ENCODE assay signal across 11 mouse cellular contexts in genomic region chr3:84324478-84324877, GRCm38 (mm10). TPM values are rescaled to one million over a fixed set of nuclear protein-coding genes. Genes with fewer than 3 reads are reported as not detected.
A peak's percentile ranks its signal among the peaks of the same experiment; 100 is the strongest.
DNase-seq lines count a peak whose midpoint lies in the region; ATAC-seq and TF ChIP-seq lines count a peak whose summit lies in the region.
"Had no signal": no experiment of that assay in that cellular context is flagged by ENCODE, and none has a peak within 500 bp of the region (broad histone marks: within the 10 kb centered on the region; RNA-seq: fewer than 3 reads in every experiment).

No protein-coding gene starts in this region.

- no peaks in the 10 kb centered on the region for H3K9me3 ChIP-seq in heart, embryonic 11.5 days (replicated peaks; ENCODE audit: control insufficient read depth, low read length)
- H3K9me3 ChIP-seq in limb, embryonic 10.5 days (replicated peaks): no peaks in the 10 kb centered on the region

- no peak for TF ChIP-seq CTCF in heart, adult 2 months (IDR thresholded peaks at IDR 0.05)

- no peak overlapping the region for H3K9ac ChIP-seq in heart, embryonic 11.5 days (ENCODE audit: low read depth, low read length)
- H3K9ac ChIP-seq in heart, adult 2 months (ENCODE audit: low read depth, low read length): no peak overlapping the region

- no peaks in the 10 kb centered on the region for H3K27me3 ChIP-seq in heart, embryonic 11.5 days (ENCODE audit: control insufficient read depth, insufficient read depth, low read length)
- H3K27me3 ChIP-seq in heart, adult 2 months (ENCODE audit: control insufficient read depth, insufficient read depth, low read length): no peaks in the 10 kb centered on the region
- no peaks in the 10 kb centered on the region for H3K27me3 ChIP-seq in limb, embryonic 10.5 days (ENCODE audit: low read depth, poor library complexity, severe bottlenecking)

- no peak overlapping the region for H3K4me3 ChIP-seq in heart, embryonic 11.5 days (ENCODE audit: low read depth, low read length)
- H3K4me3 ChIP-seq in heart, adult 2 months: no peak overlapping the region
- no peak overlapping the region for H3K4me3 ChIP-seq in limb, embryonic 10.5 days

- TF ChIP-seq EP300 in heart, adult 2 months (IDR thresholded peaks at IDR 0.05; ENCODE audit: insufficient read depth, low read depth, low read length): no peak

- H3K4me1 ChIP-seq in heart, embryonic 11.5 days (ENCODE audit: control insufficient read depth, insufficient read depth, low read length): peaks cover 9% of the 10 kb centered on the region; the same call in 1 of the 2 replicates
- no peaks in the 10 kb centered on the region; the same call in 1 of the 2 replicates for H3K4me1 ChIP-seq in heart, adult 2 months (ENCODE audit: control insufficient read depth, insufficient read depth, low read length)
- peaks cover 15% of the 10 kb centered on the region for H3K4me1 ChIP-seq in limb, embryonic 10.5 days

- no peak for TF ChIP-seq POLR2A in heart, adult 2 months (IDR thresholded peaks at IDR 0.05; ENCODE audit: insufficient read depth, low read depth, low read length)

- 32% methylated on average over 3 of the region's 3 CpGs for WGBS in heart, embryonic 11.5 days (ENCODE audit: insufficient replicate concordance)
- WGBS in heart, adult 2 months: 29% methylated on average over 3 of the region's 3 CpGs
- 34% methylated on average over 3 of the region's 3 CpGs for WGBS in limb, embryonic 10.5 days

- H3K36me3 ChIP-seq in heart, embryonic 11.5 days (ENCODE audit: control insufficient read depth, insufficient read depth, low read length): no peaks in the 10 kb centered on the region
- no peaks in the 10 kb centered on the region for H3K36me3 ChIP-seq in heart, adult 2 months (ENCODE audit: control insufficient read depth, insufficient read depth, low read length)
- H3K36me3 ChIP-seq in limb, embryonic 10.5 days: no peaks in the 10 kb centered on the region

- no peak for ATAC-seq in heart, embryonic 11.5 days (replicated peaks; ENCODE audit: insufficient number of reproducible peaks, low FRiP score, low TSS enrichment)

- intact Hi-C loops in heart, adult 2 months (cut with DNase I): no loop called here

- H3K79me2 ChIP-seq in heart, adult 2 months (replicated peaks; ENCODE audit: control insufficient read depth, insufficient read depth, low read length): no peaks in the 10 kb centered on the region

- H3K4me2 ChIP-seq in heart, embryonic 11.5 days: peak overlapping the region; percentile 10; the same call in 1 of the 2 replicates

- no peak for DNase-seq in heart, adult 2 months
- peak; percentile 31 for DNase-seq in CD4-positive helper T cell, adult 2 months (ENCODE audit: low read depth, low spot score)
- DNase-seq in embryo, embryonic 11 days: peak; percentile 56
- DNase-seq in limb, embryonic 10.5 days (ENCODE audit: low spot score): no peak
- DNase-seq in layer of hippocampus, postnatal 10 days (ENCODE audit: low spot score in 2 of 2): no peak
- DNase-seq in cerebellum, postnatal 25 days: no peak
- DNase-seq in urinary bladder, postnatal 4 days (ENCODE audit: low spot score in 2 of 2): no peak
- DNase-seq: gastrocnemius, postnatal 25 days; lung, adult 2 months; retina, postnatal 1 day had no signal

- H3K27ac ChIP-seq in heart, embryonic 11.5 days (ENCODE audit: low read depth, low read length): no peak overlapping the region
- H3K27ac ChIP-seq in heart, adult 2 months: no peak overlapping the region
- peak overlapping the region; percentile 50; the same call in 1 of the 2 replicates for H3K27ac ChIP-seq in limb, embryonic 10.5 days

RNA-seq across cellular contexts. Expression of gene Trim2, which starts 17.8 kb away (rescaled TPM):
- 8.9 TPM in 2 replicates for polyA plus RNA-seq in heart, embryonic 11.5 days (2014; fragmentation: Nextera tagmentation; extraction: Ambion mirVana)
- 1 to 10 TPM; 4.7 to 5.2 TPM for total RNA-seq in heart, adult 2 months (2021)
- 5.7 and 5.8 TPM in 2 replicates for polyA plus RNA-seq in heart, adult 2 months (2012; rRNA removed)
- polyA plus RNA-seq in limb, embryonic 10.5 days (2016; fragmentation: Nextera tagmentation; extraction: Ambion mirVana): 11.3 and 13.5 TPM in 2 replicates
- total RNA-seq in layer of hippocampus, postnatal 10 days (2021): 100 to 1,000 TPM; 267 to 271 TPM

Comparison
In these comparisons a context has a peak if more than half of its experiments do, and no peak if none do; other contexts are left out.
1. DNase-seq: peak in CD4-positive helper T cell, adult 2 months (single experiment) and embryo, embryonic 11 days (single experiment); none in heart, adult 2 months (0 of 2), limb, embryonic 10.5 days (single experiment), layer of hippocampus, postnatal 10 days (0 of 2), cerebellum, postnatal 25 days (0 of 2) and urinary bladder, postnatal 4 days (0 of 2).